Mouse (Mus musculus) liver, postnatal 0 days (tissue): ENCODE results near the gene Syn3.

Source experiments
- CTCF ChIP-seq: sonication (generic); IDR thresholded peaks from 2 replicates; pipeline ENCODE4 v1.5.1; 2016; ENCODE audit warnings: antibody characterized with exemption, low read depth
- EP300 ChIP-seq: IDR thresholded peaks from 2 replicates; pipeline ENCODE4 v1.6.1; 2016; ENCODE audit warnings: antibody characterized with exemption, low read depth, mild to moderate bottlenecking

- TF ChIP-seq CTCF (no peak), EP300 (no peak)
These were observed 220.2 kb downstream of the Syn3 start for GRCm38 (mm10) chr10:86278481-86278880.
